Mouse (Mus musculus) monocyte, adult 59 days (primary cell): ENCODE data around the gene Tmem147. TPM values are rescaled to one million over a fixed set of nuclear protein-coding genes. Genes with fewer than 3 reads are reported as not detected.

Experiments used
- total RNA-seq, 2 experiments: library from RNA; stranded (reverse); gene quantifications; one replicate each; pipeline ENCODE4 v1.2.4; 2023

Gene Tmem147
- 10 to 100 TPM; 51.6 to 63.4 TPM for total RNA-seq

DNA sequence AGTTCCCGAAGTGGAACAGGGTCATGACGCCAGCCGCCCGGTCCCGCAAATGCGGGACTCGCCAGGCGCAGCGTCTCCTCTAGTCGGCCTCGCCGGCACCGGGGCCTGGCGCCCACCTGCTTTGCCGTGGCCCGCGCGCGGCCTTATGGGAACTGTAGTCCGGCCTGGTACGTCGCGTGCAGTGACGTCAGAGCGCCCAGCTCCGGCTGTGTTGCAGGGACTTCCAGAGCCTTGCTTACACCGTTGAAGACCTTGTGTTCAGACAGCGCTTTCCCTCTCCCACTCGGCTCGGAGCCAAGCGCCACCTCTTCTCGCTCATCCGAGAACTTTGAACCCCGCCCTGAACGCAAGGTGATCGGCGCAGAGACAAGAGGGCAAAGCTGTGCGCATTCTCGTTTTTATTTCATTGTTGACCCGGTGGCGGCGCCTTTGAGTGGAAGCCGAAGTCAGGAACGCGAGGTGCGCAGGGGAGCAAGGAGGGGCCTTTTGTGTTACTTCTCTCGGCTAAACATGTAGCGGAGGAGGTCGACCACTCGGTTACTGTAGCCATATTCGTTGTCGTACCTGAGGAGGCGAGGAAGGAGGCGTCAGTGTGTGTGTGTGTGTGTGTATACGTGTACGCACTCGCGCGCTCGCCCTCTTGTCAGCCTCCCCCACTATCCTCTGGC is at the start of gene Tmem147:
Gene Tmem147 (minus strand): TSS at position 145 of the 668 bp plus-strand sequence.

DNA sequence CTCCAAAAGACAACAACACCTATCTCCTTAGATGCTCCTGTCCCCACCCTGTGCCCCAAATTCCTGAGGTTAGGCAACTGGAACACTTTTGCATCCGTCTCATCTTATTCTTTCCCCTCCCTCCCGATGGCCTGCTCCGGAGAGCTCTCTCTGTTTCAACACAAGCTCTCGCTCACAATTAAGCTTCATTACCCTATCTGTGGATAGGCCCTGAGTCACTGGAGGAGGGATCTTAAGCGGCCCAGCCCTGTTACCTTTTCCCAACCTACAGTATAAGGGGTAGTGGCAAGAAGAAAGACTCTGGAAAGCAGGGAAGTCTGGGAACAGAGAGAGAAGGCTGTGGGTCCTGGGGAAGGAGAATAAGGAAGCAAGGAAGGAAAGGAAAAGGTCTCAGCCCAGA is 34.1 kb upstream of the Tmem147 start, which contains the start of gene Dmkn:
Gene Dmkn (plus strand): TSS at position 301 of the 400 bp plus-strand sequence.

GRCm38 (mm10) chr7:30751086-30751669 is 21.8 kb upstream of the Tmem147 start, which contains the start of gene Sbsn:
Gene Sbsn, plus strand, starts transcription at chr7:30751471.

GRCm38 (mm10) chr7:30743617-30744016 is 14.3 kb upstream of the Tmem147 start, which contains the start of gene Gapdhs:
Gene Gapdhs, minus strand, starts transcription at chr7:30743681.

GRCm38 (mm10) chr7:30711942-30712341 is 17.4 kb downstream of the Tmem147 start, which contains the start of gene Atp4a:
Gene Atp4a, plus strand, starts transcription at chr7:30712209.

GRCm38 (mm10) chr7:30698589-30698988 is 30.8 kb downstream of the Tmem147 start, which contains the start of gene 2200002J24Rik:
Gene 2200002J24Rik, plus strand, starts transcription at chr7:30698926.

Other genes starting within 250 kb of the Tmem147 start
- gene Prodh2, start 235.9 kb downstream of the Tmem147 start, total RNA-seq = not detected
- gene Arhgap33, start 194.5 kb downstream of the Tmem147 start, total RNA-seq = 1 to 10 TPM; 1.3 to 2.7 TPM
- 1 to 10 TPM; 2.1 to 3.2 TPM for gene Hspb6, start 177.4 kb downstream of the Tmem147 start, total RNA-seq
- 10 to 100 TPM in 1 of 2 experiments, 1 to 10 TPM in 1; 5.3 to 10.2 TPM for gene Proser3, start 177.2 kb downstream of the Tmem147 start, total RNA-seq
- gene Lin37, start 169.7 kb downstream of the Tmem147 start, total RNA-seq = 10 to 100 TPM; 31.9 to 38.0 TPM
- 10 to 100 TPM; 66.5 to 69.1 TPM for gene U2af1l4, start 166.2 kb downstream of the Tmem147 start, total RNA-seq
- gene Gm49396, start 166.2 kb downstream of the Tmem147 start, total RNA-seq = 1 to 10 TPM; 7.5 to 7.7 TPM
- gene Psenen, start 165.9 kb downstream of the Tmem147 start, total RNA-seq = 100 to 1,000 TPM; 138 to 143 TPM
- 1 to 10 TPM; 2.0 to 5.9 TPM for gene Igflr1, start 164.1 kb downstream of the Tmem147 start, total RNA-seq
- gene Kmt2b, start 140.8 kb downstream of the Tmem147 start, total RNA-seq = 10 to 100 TPM; 68.9 to 78.9 TPM
- 1 to 10 TPM in 1 of 2 experiments, under 1 TPM in 1; 0.66 to 3.2 TPM for gene Zbtb32, start 130.6 kb downstream of the Tmem147 start, total RNA-seq
- gene Upk1a, start 116.7 kb downstream of the Tmem147 start, total RNA-seq = not detected
- gene Cox6b1, start 103.4 kb downstream of the Tmem147 start, total RNA-seq = 100 to 1,000 TPM; 279 to 306 TPM
- not detected for gene Etv2, start 93.7 kb downstream of the Tmem147 start, total RNA-seq
- 100 to 1,000 TPM in 1 of 2 experiments, 10 to 100 TPM in 1; 92.9 to 103 TPM for gene Rbm42, start 79.2 kb downstream of the Tmem147 start, total RNA-seq
- gene Haus5, start 64.5 kb downstream of the Tmem147 start, total RNA-seq = 10 to 100 TPM in 1 of 2 experiments, 1 to 10 TPM in 1; 9.9 to 12.1 TPM
- not detected for gene Pmis2, start 57.9 kb downstream of the Tmem147 start, total RNA-seq
- not detected for gene 2200002J24Rik, start 30.6 kb downstream of the Tmem147 start, total RNA-seq
- not detected for gene Atp4a, start 17.3 kb downstream of the Tmem147 start, total RNA-seq
- not detected for gene Gapdhs, start 14.1 kb upstream of the Tmem147 start, total RNA-seq
- gene Sbsn, start 21.9 kb upstream of the Tmem147 start, total RNA-seq = 1 to 10 TPM; 2.8 to 3.8 TPM
- gene Dmkn, start 34.2 kb upstream of the Tmem147 start, total RNA-seq = 1 to 10 TPM in 1 of 2 experiments, not detected in 1; 1.3 TPM
- not detected for gene Krtdap, start 58.4 kb upstream of the Tmem147 start, total RNA-seq
- gene Ffar2, start 94.2 kb upstream of the Tmem147 start, total RNA-seq = 1 to 10 TPM; 1.8 to 2.3 TPM
- not detected for gene Ffar3, start 126.6 kb upstream of the Tmem147 start, total RNA-seq
- gene Ffar1, start 132.0 kb upstream of the Tmem147 start, total RNA-seq = under 1 TPM; 0.12 to 0.18 TPM
- 10 to 100 TPM; 14.0 to 15.4 TPM for gene Cd22, start 150.8 kb upstream of the Tmem147 start, total RNA-seq
- gene Mag, start 185.3 kb upstream of the Tmem147 start, total RNA-seq = 1 to 10 TPM; 3.3 to 3.8 TPM
- gene Hamp2, start 195.1 kb upstream of the Tmem147 start, total RNA-seq = 1 to 10 TPM; 1.4 to 4.0 TPM
- gene Hamp, start 214.5 kb upstream of the Tmem147 start, total RNA-seq = not detected
- 100 to 1,000 TPM; 148 to 186 TPM for gene Usf2, start 227.3 kb upstream of the Tmem147 start, total RNA-seq
- gene Lsr, start 243.9 kb upstream of the Tmem147 start, total RNA-seq = 10 to 100 TPM; 13.7 to 19.7 TPM
- gene Fam187b, start 244.2 kb upstream of the Tmem147 start, total RNA-seq = 1 to 10 TPM; 1.5 to 2.3 TPM